Mouse (Mus musculus) bone marrow, adult 2 months (tissue): ENCODE measurements at regions not wholly inside any gene's neighbourhood (a gene's known extent, or its start where the extent isn't known, plus 50 kb on each side); places are given as distances from the start of the nearest gene placed in this dataset.

ENCODE experiments used
- CTCF ChIP-seq: fragments of 200-500 bp; IDR thresholded peaks from 2 replicates; pipeline ENCODE4 v1.5.1; 2011; ENCODE audit warnings: low read length, control low read depth; ENCODE audit not compliant: control insufficient read depth, insufficient read depth
- POLR2A ChIP-seq: fragments of 200-500 bp; IDR thresholded peaks from 2 replicates; pipeline ENCODE4 v1.6.1; 2011; ENCODE audit warnings: low read depth, mild to moderate bottlenecking, control low read depth, low read length, borderline replicate concordance; ENCODE audit not compliant: control insufficient read depth

DNA sequence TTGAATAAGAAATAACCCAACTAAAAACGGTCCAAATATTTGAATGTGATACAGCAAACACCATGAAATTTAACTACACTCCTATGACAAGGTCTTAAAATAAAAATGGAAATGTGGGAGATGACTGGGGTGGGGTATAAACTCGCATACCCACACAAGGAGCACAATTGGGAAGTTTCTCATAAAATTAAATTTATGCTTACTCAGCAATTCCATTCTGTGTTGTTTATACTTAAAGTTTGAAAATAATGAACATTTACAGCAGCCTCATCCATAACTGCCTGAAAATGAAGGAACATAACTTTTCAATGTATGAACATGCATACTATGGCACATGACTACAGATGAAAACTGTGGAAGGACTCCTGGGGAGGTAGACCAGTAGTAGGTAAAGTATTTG lies 384.5 kb upstream of the Nox3 start:
- no peak for TF ChIP-seq POLR2A
- no peak for TF ChIP-seq CTCF
